Mouse (Mus musculus): ENCODE measurements around the gene Zbtb11. TPM values are rescaled to one million over a fixed set of nuclear protein-coding genes. Genes with fewer than 3 reads are reported as not detected.
"Not testable (repeated sequence)": the region's sequence is repeated elsewhere in the genome, so short reads cannot be mapped to it uniquely, and the experiment has no call there.

The Zbtb11 gene
- polyA plus RNA-seq, 2 experiments = 12.3 to 17.7 TPM

GRCm38 (mm10) chr16:56034566-56034965 lies 60.9 kb downstream of the Zbtb11 start:
- no peak for ATAC-seq (ENCODE audit: low FRiP score, low read depth)
- TF ChIP-seq POLR2A (IDR thresholded peaks at IDR 0.05; ENCODE audit: borderline replicate concordance, extremely low read depth, insufficient read depth, insufficient read length) = no peak
- WGBS = 93% methylated on average over 6 of the region's 6 CpGs

GRCm38 (mm10) chr16:56036501-56036900 lies 62.8 kb downstream of the Zbtb11 start:
- H3K4me3 ChIP-seq (replicated peaks; ENCODE audit: low read length) = peak overlapping the region; percentile 92
- no peaks in the 10 kb centered on the region for H3K9me3 ChIP-seq (ENCODE audit: control insufficient read depth, low read length)
- no peak for TF ChIP-seq POLR2A (IDR thresholded peaks at IDR 0.05; ENCODE audit: borderline replicate concordance, extremely low read depth, insufficient read depth, insufficient read length)
- peaks cover 12% of the 10 kb centered on the region for H3K4me1 ChIP-seq (ENCODE audit: control insufficient read depth, insufficient read depth, low read length)
- WGBS = 59% methylated on average over 6 of the region's 6 CpGs
- H3K27me3 ChIP-seq (ENCODE audit: control insufficient read depth, insufficient read depth, low read length) = no peaks in the 10 kb centered on the region
- H3K4me2 ChIP-seq (replicated peaks; ENCODE audit: low read depth, low read length, severe bottlenecking) = peak overlapping the region; percentile 58
- DNase-seq (ENCODE audit: low spot score) (no peak), ATAC-seq (ENCODE audit: low FRiP score, low read depth) (no peak)
- H3K27ac ChIP-seq (replicated peaks; ENCODE audit: low read depth, low read length) = no peak overlapping the region
- peak overlapping the region; percentile 83 for H3K9ac ChIP-seq (ENCODE audit: low read depth, low read length, severe bottlenecking)
- peaks cover 35% of the 10 kb centered on the region for H3K36me3 ChIP-seq (ENCODE audit: control insufficient read depth, insufficient read depth, low read length)

More at GRCm38 (mm10) chr16:56034566-56034965, 60.9 kb downstream of the Zbtb11 start:
- Histone ChIP-seq H3K27ac (replicated peaks; ENCODE audit: low read depth, low read length) (no peak overlapping the region), H3K27me3 (ENCODE audit: control insufficient read depth, insufficient read depth, low read length) (no peaks in the 10 kb centered on the region), H3K4me3 (replicated peaks; ENCODE audit: low read length) (no peak overlapping the region), H3K4me2 (replicated peaks; ENCODE audit: low read depth, low read length, severe bottlenecking) (no peak overlapping the region), H3K4me1 (ENCODE audit: control insufficient read depth, insufficient read depth, low read length) (peaks cover 20% of the 10 kb centered on the region), H3K9me3 (ENCODE audit: control insufficient read depth, low read length) (no peaks in the 10 kb centered on the region), H3K9ac (ENCODE audit: low read depth, low read length, severe bottlenecking) (no peak overlapping the region), H3K36me3 (ENCODE audit: control insufficient read depth, insufficient read depth, low read length) (peaks cover 35% of the 10 kb centered on the region)
- DNase-seq (ENCODE audit: low spot score) = no peak

GRCm38 (mm10) chr16:56037138-56038010 lies 63.7 kb downstream of the Zbtb11 start, which contains the start of gene Trmt10c:
Gene Trmt10c (minus strand): TSS chr16:56037819.
- DNase-seq (ENCODE audit: low spot score) = peak; percentile 91
- Histone ChIP-seq H3K27me3 (ENCODE audit: control insufficient read depth, insufficient read depth, low read length) (no peaks in the 10 kb centered on the region), H3K9me3 (ENCODE audit: control insufficient read depth, low read length) (no peaks in the 10 kb centered on the region), H3K27ac (replicated peaks; ENCODE audit: low read depth, low read length) (peak within 1 kb of the TSS; percentile 88), H3K4me1 (ENCODE audit: control insufficient read depth, insufficient read depth, low read length) (peaks cover 12% of the 10 kb centered on the region), H3K4me3 (replicated peaks; ENCODE audit: low read length) (peak within 1 kb of the TSS; percentile 92), H3K4me2 (replicated peaks; ENCODE audit: low read depth, low read length, severe bottlenecking) (peak within 1 kb of the TSS; percentile 58), H3K36me3 (ENCODE audit: control insufficient read depth, insufficient read depth, low read length) (peaks cover 28% of the 10 kb centered on the region), H3K9ac (ENCODE audit: low read depth, low read length, severe bottlenecking) (peak within 1 kb of the TSS; percentile 83)
- WGBS = 1% methylated on average over 51 of the region's 63 CpGs
- ATAC-seq (ENCODE audit: low FRiP score, low read depth) = peak; percentile 100
- TF ChIP-seq POLR2A (IDR thresholded peaks at IDR 0.05; ENCODE audit: borderline replicate concordance, extremely low read depth, insufficient read depth, insufficient read length) = peak; percentile 86; the same call in 1 of the 2 replicates

- Histone ChIP-seq H3K9me3 (ENCODE audit: control insufficient read depth, low read length) (no peaks in the 10 kb centered on the region), H3K27me3 (ENCODE audit: control insufficient read depth, insufficient read depth, low read length) (no peaks in the 10 kb centered on the region), H3K4me3 (replicated peaks; ENCODE audit: low read length) (peak overlapping the region; percentile 92), H3K4me2 (replicated peaks; ENCODE audit: low read depth, low read length, severe bottlenecking) (peak overlapping the region; percentile 58), H3K4me1 (ENCODE audit: control insufficient read depth, insufficient read depth, low read length) (peaks cover 12% of the 10 kb centered on the region), H3K9ac (ENCODE audit: low read depth, low read length, severe bottlenecking) (peak overlapping the region; percentile 83), H3K36me3 (ENCODE audit: control insufficient read depth, insufficient read depth, low read length) (peaks cover 21% of the 10 kb centered on the region), H3K27ac (replicated peaks; ENCODE audit: low read depth, low read length) (peak overlapping the region; percentile 88)
- ATAC-seq (ENCODE audit: low FRiP score, low read depth) (no peak), DNase-seq (ENCODE audit: low spot score) (no peak)
- WGBS = 29% methylated on average over 8 of the region's 8 CpGs
- no peak for TF ChIP-seq POLR2A (IDR thresholded peaks at IDR 0.05; ENCODE audit: borderline replicate concordance, extremely low read depth, insufficient read depth, insufficient read length)
These were observed 64.4 kb downstream of the Zbtb11 start for GRCm38 (mm10) chr16:56038090-56038489.

- DNase-seq (ENCODE audit: low spot score); H3K4me1 ChIP-seq (ENCODE audit: control insufficient read depth, insufficient read depth, low read length); H3K9me3 ChIP-seq (ENCODE audit: control insufficient read depth, low read length); H3K4me3 ChIP-seq (replicated peaks; ENCODE audit: low read length); H3K27ac ChIP-seq (replicated peaks; ENCODE audit: low read depth, low read length); H3K4me2 ChIP-seq (replicated peaks; ENCODE audit: low read depth, low read length, severe bottlenecking); H3K9ac ChIP-seq (ENCODE audit: low read depth, low read length, severe bottlenecking); H3K36me3 ChIP-seq (ENCODE audit: control insufficient read depth, insufficient read depth, low read length); H3K27me3 ChIP-seq (ENCODE audit: control insufficient read depth, insufficient read depth, low read length); ATAC-seq (ENCODE audit: low FRiP score, low read depth): not testable (repeated sequence)
- WGBS = no CpG with 5 or more reads among the region's 4 CpGs
These were observed 74.4 kb downstream of the Zbtb11 start, which contains the start of gene Senp7 for GRCm38 (mm10) chr16:56048038-56048437. Gene Senp7 (plus strand): TSS chr16:56048338.
